9 mouse cellular contexts compared by ENCODE assay signal in genomic region chrX:92342924-92343323, GRCm38 (mm10).
A peak's percentile ranks its signal among the peaks of the same experiment; 100 is the strongest.
DNase-seq lines count a peak whose midpoint lies in the region; ATAC-seq and TF ChIP-seq lines count a peak whose summit lies in the region.
"Had no signal": no experiment of that assay in that cellular context is flagged by ENCODE, and none has a peak within 500 bp of the region (broad histone marks: within the 10 kb centered on the region; RNA-seq: fewer than 3 reads in every experiment).

No protein-coding gene starts in this region.

- no peaks in the 10 kb centered on the region for H3K9me3 ChIP-seq in embryonic facial prominence, embryonic 10.5 days
- no peaks in the 10 kb centered on the region for H3K9me3 ChIP-seq in liver, postnatal 0 days (ENCODE audit: low read length)

- H3K4me3 ChIP-seq in embryonic facial prominence, embryonic 10.5 days, result no peak overlapping the region
- H3K4me3 ChIP-seq in liver, postnatal 0 days (ENCODE audit: low read depth, low read length), result no peak overlapping the region
- H3K4me3 ChIP-seq in testis, adult 2 months (ENCODE audit: control insufficient read depth, low read depth, low read length), result no peak overlapping the region

- WGBS in embryonic facial prominence, embryonic 10.5 days, result 16% methylated on average over 5 of the region's 5 CpGs
- WGBS in liver, postnatal 0 days (ENCODE audit: insufficient replicate concordance), result 15% methylated on average over 5 of the region's 5 CpGs

- intact Hi-C loops in left cerebral cortex, postnatal 36 days (cut with DNase I), result no loop called here

- DNase-seq in cerebellum, adult 11 months, result peak; percentile 6
- peak; percentile 7 to 34 for DNase-seq in left cerebral cortex, adult 18-20 months (ENCODE audit: low spot score in 2 of 2)
- DNase-seq in left cerebral cortex, postnatal 36 days (ENCODE audit: low spot score in 2 of 2), result no peak
- DNase-seq in adrenal gland, adult 2 months, result peak; percentile 23
- peak; percentile 59 for DNase-seq in embryonic facial prominence, embryonic 10.5 days (ENCODE audit: low spot score)
- DNase-seq in liver, postnatal 0 days, result peak; percentile 29

- TF ChIP-seq CTCF in liver, postnatal 0 days (IDR thresholded peaks at IDR 0.05; ENCODE audit: low read depth), result peak; percentile 69
- TF ChIP-seq CTCF in testis, adult 2 months (IDR thresholded peaks at IDR 0.05; ENCODE audit: control insufficient read depth, insufficient read depth, insufficient replicate concordance, low read depth, low read length), result peak; percentile 65; the same call in 1 of the 2 replicates

- no peak overlapping the region for H3K27ac ChIP-seq in embryonic facial prominence, embryonic 10.5 days (replicated peaks)
- no peak overlapping the region for H3K27ac ChIP-seq in liver, postnatal 0 days (ENCODE audit: low read depth)
- H3K27ac ChIP-seq in testis, adult 2 months (ENCODE audit: control insufficient read depth, insufficient read depth, low read depth, low read length), result no peak overlapping the region
- H3K27ac ChIP-seq: macrophage had no signal

- no peak overlapping the region for H3K9ac ChIP-seq in liver, postnatal 0 days (replicated peaks)

- no peak for TF ChIP-seq EP300 in liver, postnatal 0 days (IDR thresholded peaks at IDR 0.05; ENCODE audit: low read depth)

- TF ChIP-seq POLR2A in testis, adult 2 months (IDR thresholded peaks at IDR 0.05; ENCODE audit: control insufficient read depth, low read depth, low read length), result no peak

- ATAC-seq in cerebellum, adult (ENCODE audit: insufficient number of reproducible peaks, low FRiP score, low TSS enrichment), result no peak
- no peak for ATAC-seq in liver, postnatal 0 days

- no peak overlapping the region for H3K4me2 ChIP-seq in liver, postnatal 0 days (ENCODE audit: low read depth, low read length)

- no peaks in the 10 kb centered on the region for H3K4me1 ChIP-seq in embryonic facial prominence, embryonic 10.5 days
- no peaks in the 10 kb centered on the region for H3K4me1 ChIP-seq in liver, postnatal 0 days (ENCODE audit: insufficient read depth)
- H3K4me1 ChIP-seq in testis, adult 2 months (ENCODE audit: control insufficient read depth, insufficient read depth, low read length), result no peaks in the 10 kb centered on the region

- no peaks in the 10 kb centered on the region for H3K36me3 ChIP-seq in embryonic facial prominence, embryonic 10.5 days (replicated peaks)
- no peaks in the 10 kb centered on the region for H3K36me3 ChIP-seq in liver, postnatal 0 days (replicated peaks; ENCODE audit: insufficient read depth, low read length)
- no peaks in the 10 kb centered on the region for H3K36me3 ChIP-seq in testis, adult 2 months (ENCODE audit: control insufficient read depth, insufficient read depth, low read length)

- H3K27me3 ChIP-seq in embryonic facial prominence, embryonic 10.5 days (replicated peaks; ENCODE audit: low read depth, poor library complexity, severe bottlenecking), result no peaks in the 10 kb centered on the region
- no peaks in the 10 kb centered on the region for H3K27me3 ChIP-seq in liver, postnatal 0 days (ENCODE audit: insufficient read depth, low read length)
- no peaks in the 10 kb centered on the region for H3K27me3 ChIP-seq in testis, adult 2 months (ENCODE audit: control insufficient read depth, insufficient read depth, low read length)

Comparison
In these comparisons a context has a peak if more than half of its experiments do, and no peak if none do; other contexts are left out.
1. DNase-seq: peak in cerebellum, adult 11 months (single experiment), left cerebral cortex, adult 18-20 months (2 of 2), adrenal gland, adult 2 months (single experiment), embryonic facial prominence, embryonic 10.5 days (single experiment) and liver, postnatal 0 days (single experiment); none in left cerebral cortex, postnatal 36 days (0 of 2).